Mouse (Mus musculus) embryonic fibroblast, embryonic 13.5 days (primary cell): ENCODE measurements at regions not wholly inside any gene's neighbourhood (a gene's known extent, or its start where the extent isn't known, plus 50 kb on each side); places are given as distances from the start of the nearest gene placed in this dataset.

Source experiments
- CTCF ChIP-seq: IDR thresholded peaks from 2 replicates; pipeline ENCODE4 v1.5.1; 2011; ENCODE audit warnings: mild to moderate bottlenecking, control low read depth, low read length, moderate library complexity, borderline replicate concordance; ENCODE audit not compliant: insufficient read depth
- POLR2A ChIP-seq: IDR thresholded peaks from 2 replicates; pipeline ENCODE4 v1.6.1; 2011; ENCODE audit warnings: low read depth, mild to moderate bottlenecking, control low read depth, low read length, moderate library complexity

DNA sequence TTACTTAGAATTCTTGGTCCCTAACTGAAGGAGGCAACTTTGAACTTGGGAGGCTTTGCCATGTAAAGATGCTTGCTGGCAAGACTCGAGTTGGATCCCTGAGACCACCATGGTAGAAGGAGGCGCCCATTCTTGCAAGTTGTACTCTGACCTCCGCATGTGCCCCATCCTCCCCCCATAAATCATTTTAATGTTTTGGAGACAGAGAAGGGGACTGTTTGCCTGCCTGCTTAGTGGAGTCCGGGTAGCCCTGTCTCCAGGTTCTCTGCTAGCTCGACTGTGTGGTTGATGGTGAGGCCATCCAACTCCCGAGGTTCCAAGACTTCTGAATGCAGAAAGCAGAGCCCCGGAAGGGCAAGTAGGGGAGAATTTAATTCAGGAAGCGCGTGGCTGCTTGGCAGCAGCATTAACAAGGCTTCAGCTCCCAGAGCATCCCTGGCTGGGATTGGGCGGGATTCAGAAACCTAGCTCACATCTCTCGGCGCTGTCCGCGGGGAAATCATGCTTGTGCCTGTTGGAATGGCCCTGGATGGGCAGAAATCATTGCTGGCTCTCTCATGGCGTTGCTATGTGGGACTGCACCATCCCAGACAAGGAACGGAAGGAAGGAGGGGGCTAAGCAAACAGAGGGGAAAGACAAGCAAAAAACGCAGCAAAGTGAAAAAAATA, 202.8 kb upstream of the Zfp64 start:
- no peak for TF ChIP-seq CTCF
- no peak for TF ChIP-seq POLR2A
